Mouse (Mus musculus): ENCODE data around the gene Cryge. TPM values are rescaled to one million over a fixed set of nuclear protein-coding genes. Genes with fewer than 3 reads are reported as not detected.
"Not testable (repeated sequence)": the region's sequence is repeated elsewhere in the genome, so short reads cannot be mapped to it uniquely, and the experiment has no call there.

Cryge gene
- not detected for total RNA-seq (2021)
- not detected in 2 replicates for polyA plus RNA-seq (2012; rRNA removed)
- long read RNA-seq, result 0 reads

- DNase-seq; H3K79me2 ChIP-seq (replicated peaks; ENCODE audit: control insufficient read depth, insufficient read depth, low read length); H3K27ac ChIP-seq; H3K27me3 ChIP-seq (ENCODE audit: control insufficient read depth, insufficient read depth, low read length); H3K9ac ChIP-seq (ENCODE audit: low read depth, low read length); H3K4me3 ChIP-seq; H3K4me1 ChIP-seq (ENCODE audit: control insufficient read depth, insufficient read depth, low read length); H3K36me3 ChIP-seq (ENCODE audit: control insufficient read depth, insufficient read depth, low read length); intact Hi-C loops (cut with DNase I): not testable (repeated sequence)
- 77% methylated on average over 11 of the region's 12 CpGs for WGBS
These were observed at the start of gene Cryge for GRCm38 (mm10) chr1:65050952-65051351. TSS of gene Cryge (minus strand) at chr1:65051149.

DNA sequence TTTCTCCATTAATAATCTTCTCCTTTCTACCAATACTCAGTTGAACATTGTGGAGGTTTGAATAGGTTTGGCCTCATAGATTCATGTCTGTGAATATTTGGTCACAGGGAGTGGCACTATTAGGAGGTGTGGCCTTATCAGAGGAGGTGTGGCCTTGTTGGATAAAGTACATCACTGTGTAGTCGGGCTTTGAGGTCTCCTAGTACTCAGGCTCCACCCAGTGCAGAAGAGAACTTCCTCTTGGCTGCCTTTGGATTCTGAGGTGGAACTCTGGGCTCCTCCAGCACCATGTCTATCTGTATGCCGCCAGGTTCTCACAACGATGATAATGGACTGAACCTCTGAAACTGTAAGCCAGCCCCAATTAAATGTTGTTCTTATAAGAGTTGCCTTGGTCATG, 46.0 kb upstream of the Cryge start:
- no peak overlapping the region for H3K9ac ChIP-seq (ENCODE audit: low read depth, low read length)
- TF ChIP-seq CTCF (IDR thresholded peaks at IDR 0.05), result no peak
- no peak for TF ChIP-seq POLR2A (IDR thresholded peaks at IDR 0.05; ENCODE audit: insufficient read depth, low read depth, low read length)
- no peak for TF ChIP-seq EP300 (IDR thresholded peaks at IDR 0.05; ENCODE audit: insufficient read depth, low read depth, low read length)
- no peaks in the 10 kb centered on the region for H3K4me1 ChIP-seq (ENCODE audit: control insufficient read depth, insufficient read depth, low read length)
- 69% methylated on average over 3 of the region's 3 CpGs for WGBS
- no peak for DNase-seq
- H3K4me3 ChIP-seq, result no peak overlapping the region
- H3K79me2 ChIP-seq (replicated peaks; ENCODE audit: control insufficient read depth, insufficient read depth, low read length), result no peaks in the 10 kb centered on the region
- H3K36me3 ChIP-seq (ENCODE audit: control insufficient read depth, insufficient read depth, low read length), result no peaks in the 10 kb centered on the region
- no peaks in the 10 kb centered on the region for H3K27me3 ChIP-seq (ENCODE audit: control insufficient read depth, insufficient read depth, low read length)
- H3K27ac ChIP-seq, result no peak overlapping the region
- intact Hi-C loops (cut with DNase I), result no loop called here

DNA sequence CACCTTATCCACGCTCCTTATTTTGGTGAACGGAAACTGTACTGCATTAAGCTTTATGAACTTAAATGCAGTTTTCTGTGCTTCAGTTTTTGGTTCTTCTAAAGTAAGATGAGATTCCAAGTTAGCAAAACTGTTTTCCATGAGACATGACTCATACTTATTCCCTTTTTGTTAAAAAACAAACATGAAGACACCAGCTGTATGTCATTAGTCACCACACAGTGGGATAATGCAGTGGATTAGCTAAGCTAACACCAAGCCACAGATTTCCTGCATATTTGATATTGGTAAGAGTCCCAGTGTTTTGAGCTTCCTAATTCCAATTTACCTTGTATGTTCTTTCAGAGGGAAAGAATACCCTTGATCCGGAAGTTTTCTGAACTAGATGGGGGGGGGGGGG, 40.6 kb upstream of the Cryge start:
- Histone ChIP-seq H3K4me1 (ENCODE audit: control insufficient read depth, insufficient read depth, low read length) (no peaks in the 10 kb centered on the region), H3K4me3 (no peak overlapping the region), H3K9ac (ENCODE audit: low read depth, low read length) (no peak overlapping the region), H3K79me2 (replicated peaks; ENCODE audit: control insufficient read depth, insufficient read depth, low read length) (no peaks in the 10 kb centered on the region), H3K36me3 (ENCODE audit: control insufficient read depth, insufficient read depth, low read length) (no peaks in the 10 kb centered on the region), H3K27ac (no peak overlapping the region), H3K27me3 (ENCODE audit: control insufficient read depth, insufficient read depth, low read length) (no peaks in the 10 kb centered on the region)
- WGBS, result 80% methylated on average over 3 of the region's 3 CpGs
- intact Hi-C loops (cut with DNase I), result no loop called here
- DNase-seq, result no peak
- TF ChIP-seq POLR2A (IDR thresholded peaks at IDR 0.05; ENCODE audit: insufficient read depth, low read depth, low read length) (no peak), CTCF (IDR thresholded peaks at IDR 0.05) (no peak), EP300 (IDR thresholded peaks at IDR 0.05; ENCODE audit: insufficient read depth, low read depth, low read length) (no peak)

DNA sequence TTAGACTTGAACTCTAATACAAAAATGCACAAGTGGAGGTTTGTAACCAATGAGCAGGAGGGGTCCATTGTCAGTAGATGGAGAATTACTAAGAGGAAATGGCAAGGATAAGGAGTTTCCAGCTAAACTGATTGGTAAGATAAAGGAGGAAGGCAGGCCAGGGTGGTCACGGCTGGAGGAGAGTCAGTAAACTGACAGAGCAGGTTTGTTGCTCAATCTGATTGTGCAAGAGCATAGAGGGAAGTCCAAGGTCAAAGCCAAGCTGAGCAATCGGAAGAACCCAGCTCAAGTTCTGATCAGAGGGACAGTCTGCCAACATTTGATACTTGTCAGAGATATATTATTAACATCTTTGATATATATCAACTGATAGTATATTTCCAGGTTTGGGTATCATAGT, 39.4 kb upstream of the Cryge start:
- DNase-seq, result peak in 1 of 2 experiments; percentile 31
- 40% methylated on average over 2 of the region's 2 CpGs for WGBS
- no peak overlapping the region for H3K27ac ChIP-seq

GRCm38 (mm10) chr1:65088567-65089356, 37.8 kb upstream of the Cryge start:
- 55% methylated on average over 6 of the region's 6 CpGs for WGBS
- intact Hi-C loops (cut with DNase I), result no loop called here
- Histone ChIP-seq H3K4me3 (no peak overlapping the region), H3K4me1 (ENCODE audit: control insufficient read depth, insufficient read depth, low read length) (no peaks in the 10 kb centered on the region), H3K79me2 (replicated peaks; ENCODE audit: control insufficient read depth, insufficient read depth, low read length) (no peaks in the 10 kb centered on the region), H3K9ac (ENCODE audit: low read depth, low read length) (no peak overlapping the region), H3K27me3 (ENCODE audit: control insufficient read depth, insufficient read depth, low read length) (no peaks in the 10 kb centered on the region), H3K36me3 (ENCODE audit: control insufficient read depth, insufficient read depth, low read length) (no peaks in the 10 kb centered on the region), H3K27ac (no peak overlapping the region)
- DNase-seq, result no peak
- TF ChIP-seq POLR2A (IDR thresholded peaks at IDR 0.05; ENCODE audit: insufficient read depth, low read depth, low read length), result no peak
- no peak for TF ChIP-seq CTCF (IDR thresholded peaks at IDR 0.05)
- TF ChIP-seq EP300 (IDR thresholded peaks at IDR 0.05; ENCODE audit: insufficient read depth, low read depth, low read length), result no peak

More for the DNA sequence above, 39.4 kb upstream of the Cryge start:
- intact Hi-C loops (cut with DNase I), result no loop called here
- H3K4me1 ChIP-seq (ENCODE audit: control insufficient read depth, insufficient read depth, low read length), result no peaks in the 10 kb centered on the region
- no peaks in the 10 kb centered on the region for H3K79me2 ChIP-seq (replicated peaks; ENCODE audit: control insufficient read depth, insufficient read depth, low read length)
- H3K9ac ChIP-seq (ENCODE audit: low read depth, low read length), result no peak overlapping the region
- H3K4me3 ChIP-seq, result no peak overlapping the region
- no peak for TF ChIP-seq CTCF (IDR thresholded peaks at IDR 0.05)
- TF ChIP-seq POLR2A (IDR thresholded peaks at IDR 0.05; ENCODE audit: insufficient read depth, low read depth, low read length), result no peak
- TF ChIP-seq EP300 (IDR thresholded peaks at IDR 0.05; ENCODE audit: insufficient read depth, low read depth, low read length), result no peak
- H3K27me3 ChIP-seq (ENCODE audit: control insufficient read depth, insufficient read depth, low read length), result no peaks in the 10 kb centered on the region
- no peaks in the 10 kb centered on the region for H3K36me3 ChIP-seq (ENCODE audit: control insufficient read depth, insufficient read depth, low read length)

DNA sequence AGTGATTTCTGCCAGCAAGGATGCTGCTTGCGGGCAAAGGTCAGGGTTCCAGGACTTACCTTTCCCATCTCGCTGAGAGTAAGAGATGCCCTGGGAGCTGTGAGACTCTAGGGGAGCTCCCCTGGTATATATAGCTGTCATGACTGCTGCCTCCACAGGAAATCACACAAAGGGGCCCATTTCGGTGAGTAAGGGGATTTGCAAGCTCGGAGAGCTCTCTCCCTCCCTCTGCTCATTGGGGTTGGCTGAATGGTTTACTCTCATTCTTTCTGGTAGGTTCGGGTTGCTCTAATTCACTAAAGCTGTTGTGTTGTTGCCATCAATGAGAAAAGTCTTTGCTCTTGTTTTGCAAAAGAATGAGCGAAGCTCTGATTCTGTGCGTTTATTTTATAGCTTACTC, 31.2 kb upstream of the Cryge start, which contains the start of gene Crygb:
Crygb (minus strand) TSS at position 101 of the 400 bp plus-strand sequence.
- TF ChIP-seq POLR2A (IDR thresholded peaks at IDR 0.05; ENCODE audit: insufficient read depth, low read depth, low read length), result no peak
- no peak for TF ChIP-seq EP300 (IDR thresholded peaks at IDR 0.05; ENCODE audit: insufficient read depth, low read depth, low read length)
- TF ChIP-seq CTCF (IDR thresholded peaks at IDR 0.05), result no peak
- Histone ChIP-seq H3K4me3 (no peak within 1 kb of the TSS), H3K27ac (no peak within 1 kb of the TSS), H3K4me1 (ENCODE audit: control insufficient read depth, insufficient read depth, low read length) (no peaks in the 10 kb centered on the region), H3K9ac (ENCODE audit: low read depth, low read length) (no peak within 1 kb of the TSS), H3K27me3 (ENCODE audit: control insufficient read depth, insufficient read depth, low read length) (no peaks in the 10 kb centered on the region), H3K36me3 (ENCODE audit: control insufficient read depth, insufficient read depth, low read length) (no peaks in the 10 kb centered on the region), H3K79me2 (replicated peaks; ENCODE audit: control insufficient read depth, insufficient read depth, low read length) (no peaks in the 10 kb centered on the region)
- WGBS, result 45% methylated on average over 7 of the region's 7 CpGs
- DNase-seq, result no peak
- intact Hi-C loops (cut with DNase I), result no loop called here

All from heart, adult 2 months (tissue).